Mouse (Mus musculus): ENCODE measurements around the gene Mfsd12.

- no peak for TF ChIP-seq CTCF (IDR thresholded peaks at IDR 0.05; ENCODE audit: low read depth, low read length)
- TF ChIP-seq POLR2A (IDR thresholded peaks at IDR 0.05; ENCODE audit: insufficient read depth, low read length): no peak
Measured at GRCm38 (mm10) chr10:81366477-81367206, 9.4 kb downstream of the Mfsd12 start.

All from ES-Bruce4 (cell line).